Mouse (Mus musculus) forelimb bud, embryonic 11.5 days (tissue): Measurements from ENCODE around the gene Yars.
"Not testable (repeated sequence)": the region's sequence is repeated elsewhere in the genome, so short reads cannot be mapped to it uniquely, and the experiment has no call there.

ENCODE experiments used
- DNase-seq: peaks from one replicate; pipeline ENCODE4 v3.0.0-alpha.2; 2012; ENCODE audit warnings: low read depth, low spot score

Gene Yars

DNA sequence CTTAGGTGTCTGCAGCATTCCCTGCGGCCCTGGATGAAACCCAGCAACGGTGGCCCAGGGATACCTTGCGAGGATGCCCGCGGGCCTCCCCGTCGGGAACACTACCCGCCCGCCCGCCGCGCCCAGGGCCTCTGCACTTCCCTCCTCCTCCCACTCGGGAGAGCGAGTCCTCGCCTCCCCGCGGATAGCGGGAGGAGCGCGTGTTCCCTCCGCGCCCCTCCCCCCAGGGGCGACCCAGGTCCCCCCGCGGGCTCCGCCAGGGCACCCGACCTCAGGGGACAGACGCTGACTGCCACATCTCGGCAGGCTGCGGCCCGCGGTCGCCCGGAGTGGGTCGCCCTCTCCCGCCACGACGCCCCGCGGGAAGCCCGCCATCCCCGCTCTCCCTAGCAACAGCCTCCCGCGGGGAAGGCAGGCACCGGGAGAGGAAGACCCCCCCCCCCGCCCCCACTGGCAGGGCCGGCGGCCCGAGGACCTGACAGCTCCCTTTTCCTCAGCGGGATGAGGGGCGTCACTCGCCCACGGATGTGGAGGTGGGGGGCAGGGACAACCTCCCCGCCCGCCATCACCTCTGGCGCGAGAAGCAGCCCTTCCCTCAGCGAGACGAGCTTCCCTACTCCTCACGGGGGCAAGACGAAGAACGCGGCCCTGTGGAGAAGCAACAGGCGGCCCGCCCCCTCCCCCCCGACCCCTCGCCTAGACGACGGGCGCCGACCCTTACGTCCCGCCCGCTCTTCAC is 588 bp upstream of the Yars start:
- DNase-seq = peak; percentile 17

DNA sequence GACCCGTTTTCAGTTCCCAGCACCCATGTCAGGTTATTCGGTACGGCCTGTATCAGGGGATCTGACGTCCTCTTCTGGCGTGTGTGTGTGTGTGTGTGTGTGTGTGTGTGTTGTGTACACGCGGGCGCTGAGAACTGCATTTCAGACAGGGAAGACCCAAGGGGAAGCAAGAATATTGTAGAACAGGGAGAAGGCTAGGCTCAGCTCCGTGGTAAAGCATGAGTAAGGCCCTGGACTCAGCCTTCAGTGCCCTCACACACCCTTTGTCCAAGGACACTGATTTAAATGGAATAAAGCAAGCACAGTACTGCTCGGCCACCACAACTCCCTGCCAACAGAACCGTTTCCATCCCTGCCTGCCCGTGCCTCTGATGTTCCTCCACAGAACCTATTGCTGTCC is 978 bp downstream of the Yars start:
- no peak for DNase-seq

DNA sequence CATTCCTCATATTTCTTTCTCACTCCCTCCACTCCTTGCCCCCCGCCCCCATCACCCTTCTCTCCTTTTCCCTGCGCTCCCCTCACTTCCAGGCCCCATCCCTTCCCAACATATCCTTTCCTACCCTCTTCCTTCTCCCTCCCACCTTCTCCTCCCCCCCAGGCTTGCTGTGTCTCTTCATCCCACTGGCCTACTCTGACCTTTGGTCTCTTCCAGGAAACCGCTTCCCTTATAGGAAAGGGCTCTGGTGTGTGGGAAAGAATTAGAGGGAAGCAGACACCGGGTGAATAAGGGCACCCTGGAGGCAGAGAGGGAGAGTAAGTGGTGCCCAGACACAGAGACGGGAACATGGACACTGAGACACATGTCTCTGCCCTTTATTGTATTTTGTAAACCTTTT is 2.1 kb downstream of the Yars start:
- DNase-seq = no peak

DNA sequence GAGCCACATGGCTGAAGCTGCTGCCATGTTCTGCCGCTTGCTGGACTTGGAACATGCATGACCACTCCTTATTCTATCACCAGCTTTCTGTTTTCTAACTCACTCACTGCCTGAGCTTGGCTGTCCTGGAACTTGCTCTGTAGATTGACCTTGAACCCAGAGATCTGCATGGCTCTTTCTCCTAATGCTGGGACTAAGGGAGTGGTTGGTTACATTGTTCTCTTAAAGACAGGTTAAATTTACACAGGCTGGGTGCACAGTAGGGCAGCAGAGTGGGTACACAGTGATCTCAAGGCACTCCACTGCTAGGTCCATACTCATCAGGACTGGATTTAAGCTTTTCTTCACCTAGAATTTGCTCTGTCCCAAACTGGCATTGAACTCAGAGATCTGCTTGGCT is 4.7 kb downstream of the Yars start:
- no peak for DNase-seq

DNA sequence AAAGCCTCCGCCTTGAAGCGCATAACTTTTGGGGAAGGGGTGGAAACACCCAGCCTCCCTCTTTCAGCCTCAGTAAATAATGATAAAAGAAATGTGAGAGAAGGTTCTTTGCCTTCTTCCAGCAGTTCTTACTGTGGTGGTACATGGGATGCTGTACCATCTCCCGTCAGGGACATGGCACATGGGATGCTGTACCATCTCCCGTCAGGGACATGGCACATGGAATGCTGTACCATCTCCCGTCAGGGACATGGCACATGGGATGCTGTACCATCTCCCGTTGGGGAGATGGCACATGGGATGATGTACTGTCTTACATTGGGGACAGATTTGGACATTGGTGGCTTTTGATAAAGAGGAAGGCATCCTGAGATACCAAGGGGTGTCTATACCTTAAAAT is 8.0 kb downstream of the Yars start:
- no peak for DNase-seq

DNA sequence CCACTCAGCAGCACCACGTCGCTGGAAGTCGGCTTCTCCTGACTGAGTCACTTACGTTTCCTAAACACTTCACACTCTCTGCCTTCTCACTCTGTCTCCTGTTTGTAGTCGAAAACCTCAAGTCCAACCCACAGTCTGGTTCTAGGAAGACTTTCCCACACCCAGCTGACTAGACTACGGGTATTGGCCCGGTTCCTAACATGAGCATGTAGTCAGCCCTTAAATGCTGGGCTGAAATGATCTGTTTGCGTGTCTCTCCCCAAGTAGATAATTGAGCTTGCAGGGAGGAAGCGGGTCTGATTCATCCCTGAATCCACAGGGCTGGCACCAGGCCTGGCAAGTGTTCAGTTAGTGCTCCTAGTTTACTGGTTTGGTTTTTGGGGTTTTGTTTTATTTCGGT is 15.1 kb downstream of the Yars start:
- no peak for DNase-seq

DNA sequence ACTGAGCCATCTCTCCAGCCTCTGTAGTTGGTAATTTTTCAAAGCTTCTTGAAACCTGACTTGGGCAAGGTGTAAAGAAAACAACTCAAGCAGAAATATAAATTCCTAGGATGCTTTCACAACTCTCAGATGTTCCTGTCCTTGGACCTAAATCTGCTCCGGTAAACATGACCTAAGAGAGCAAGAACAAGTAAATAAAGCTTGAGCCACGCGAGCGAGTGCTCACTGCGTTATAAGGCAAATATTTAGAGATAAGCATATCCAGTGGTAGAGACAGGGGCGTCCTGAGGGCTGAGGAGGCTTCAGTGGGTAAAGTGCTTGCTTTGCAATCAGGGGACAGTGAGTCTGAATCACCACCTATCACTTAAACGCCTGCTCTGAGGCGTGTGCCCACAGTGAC is 17.2 kb downstream of the Yars start:
- DNase-seq = no peak

DNA sequence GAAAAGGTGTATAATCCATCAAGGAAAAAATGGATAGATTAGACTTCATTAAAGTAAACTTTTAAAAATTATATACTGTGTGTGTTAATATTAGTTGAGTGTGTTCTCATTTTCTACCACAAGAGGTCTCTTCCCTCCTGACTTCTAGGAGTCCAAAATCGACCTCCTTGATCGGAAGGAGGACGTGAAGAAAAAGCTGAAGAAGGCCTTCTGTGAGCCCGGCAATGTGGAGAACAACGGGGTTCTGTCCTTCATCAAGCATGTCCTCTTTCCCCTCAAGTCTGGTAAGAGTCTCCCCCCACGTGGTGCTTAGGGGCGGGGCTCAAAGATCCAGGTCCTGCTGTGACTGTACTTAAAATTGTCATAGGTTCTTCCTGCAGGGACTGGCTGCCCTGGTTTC is 19.9 kb downstream of the Yars start:
- peak; percentile 29 for DNase-seq

DNA sequence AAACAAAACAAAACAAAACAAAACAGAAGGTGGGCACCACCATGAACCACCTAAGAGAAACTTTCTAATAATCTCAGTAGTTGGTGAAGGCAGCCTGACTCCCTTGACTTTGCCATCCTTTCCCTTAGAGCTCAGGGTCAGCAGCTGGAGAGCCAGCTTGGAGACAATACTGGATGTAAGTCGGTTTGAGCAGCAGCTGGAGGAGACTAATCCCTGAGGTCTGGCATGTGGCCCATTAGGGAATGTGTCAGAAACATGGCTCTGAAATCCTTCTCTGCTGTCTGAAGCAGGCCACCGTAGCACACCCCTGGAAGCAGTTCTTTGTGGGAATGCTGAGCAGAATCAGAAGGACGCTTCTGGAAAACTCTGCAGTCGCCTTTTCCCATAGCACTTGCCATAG is 21.9 kb downstream of the Yars start:
- DNase-seq = no peak

DNA sequence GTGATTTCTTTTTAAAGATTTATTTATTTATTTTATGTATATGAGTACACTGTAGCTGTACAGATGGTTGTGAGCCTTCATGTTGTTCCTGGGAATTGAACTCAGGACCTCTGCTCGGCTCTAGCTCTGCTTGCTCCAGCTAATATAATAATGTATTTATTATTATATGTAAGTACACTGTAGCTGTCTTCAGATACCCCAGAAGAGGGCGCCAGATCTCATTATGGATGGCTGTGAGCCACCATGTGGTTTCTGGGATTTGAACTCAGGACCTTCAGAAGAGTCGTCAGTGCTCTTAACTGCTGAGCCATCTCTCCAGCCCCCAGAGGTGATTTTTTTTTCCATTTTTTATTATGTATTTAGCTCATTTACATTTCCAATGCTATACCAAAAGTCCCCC is 22.9 kb downstream of the Yars start:
- not testable (repeated sequence) for DNase-seq

DNA sequence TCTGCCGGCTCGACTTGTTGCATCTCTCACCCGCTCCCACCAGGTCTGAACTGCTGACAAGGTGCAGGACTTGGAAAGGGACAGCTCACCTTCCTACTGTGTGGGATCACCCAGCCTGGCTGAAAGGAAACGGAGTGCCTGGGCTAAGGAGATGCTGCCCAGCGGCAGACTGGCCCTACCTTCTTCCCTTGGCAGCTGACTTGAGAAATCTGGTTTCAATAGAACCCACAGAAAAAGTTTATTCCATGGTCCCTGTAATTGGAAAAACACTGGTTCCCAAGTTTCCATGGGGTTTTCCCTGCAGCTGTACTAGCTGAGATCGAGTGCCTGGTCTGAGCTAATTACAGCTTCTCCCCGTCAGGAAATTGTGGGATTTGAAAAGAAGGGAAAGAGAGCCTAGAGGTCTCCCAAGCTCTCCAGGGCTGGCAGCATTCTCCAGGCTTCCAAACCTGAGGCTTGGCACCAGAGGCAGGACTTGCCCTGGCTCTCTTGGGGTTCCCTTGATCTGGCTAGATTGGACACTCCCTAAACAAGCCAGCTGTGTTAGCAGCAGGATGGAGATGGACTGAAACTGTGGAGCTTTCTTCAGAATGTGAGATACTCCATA is 29.1 kb downstream of the Yars start:
- DNase-seq = no peak

DNA sequence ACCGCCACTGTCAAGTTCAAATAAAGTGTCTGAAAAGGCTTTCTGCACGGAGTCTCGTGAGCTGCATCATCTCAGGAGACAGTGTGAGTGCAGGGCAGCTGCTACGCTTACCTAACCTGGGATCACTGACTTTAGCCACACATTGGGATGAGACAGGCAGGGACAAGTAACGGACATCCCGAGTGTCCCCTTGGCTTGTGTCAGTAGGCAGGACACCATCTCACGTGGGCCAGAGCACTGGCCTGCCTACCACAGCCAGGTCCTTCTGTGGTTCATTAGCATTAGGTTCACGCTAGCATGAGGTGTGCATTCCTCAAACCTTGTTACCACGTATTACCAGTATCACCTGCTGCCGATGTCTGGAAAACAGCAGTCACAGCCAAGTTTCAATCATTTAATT is 29.6 kb downstream of the Yars start:
- no peak for DNase-seq

DNA sequence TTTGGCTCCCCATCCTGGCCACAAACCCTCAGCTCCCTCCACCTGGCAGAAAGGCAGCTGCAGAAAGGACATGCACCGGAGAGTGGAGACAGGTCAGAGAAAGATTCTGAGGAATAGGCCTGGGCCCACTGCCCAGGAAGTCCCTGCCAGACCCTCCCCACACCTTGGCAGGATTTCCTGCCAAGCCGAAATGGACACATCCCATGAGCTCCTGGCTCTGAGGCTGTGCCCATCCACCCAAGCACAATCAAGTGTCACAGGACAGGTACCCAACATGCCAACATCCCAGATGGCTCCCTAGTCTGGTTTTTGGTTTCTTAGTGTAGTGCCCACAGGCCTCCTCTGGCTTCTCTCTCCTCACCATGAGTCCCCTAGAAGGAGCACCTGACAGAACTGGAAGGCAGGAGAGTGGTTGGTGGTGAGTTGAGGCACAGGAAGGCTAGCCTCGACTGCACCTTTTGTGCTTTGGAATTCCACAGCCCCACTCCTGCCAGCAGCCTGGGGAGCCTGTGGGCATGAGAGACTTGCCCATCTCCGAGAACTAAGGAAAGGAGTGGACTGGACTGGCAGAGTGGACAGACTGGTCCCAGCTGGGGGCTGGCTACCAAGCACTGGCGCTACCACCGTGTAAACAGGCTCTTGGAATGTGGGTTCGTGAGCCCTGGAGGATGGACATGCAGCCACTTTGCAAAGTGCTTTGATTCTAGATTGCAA is 31.0 kb downstream of the Yars start:
- no peak for DNase-seq

DNA sequence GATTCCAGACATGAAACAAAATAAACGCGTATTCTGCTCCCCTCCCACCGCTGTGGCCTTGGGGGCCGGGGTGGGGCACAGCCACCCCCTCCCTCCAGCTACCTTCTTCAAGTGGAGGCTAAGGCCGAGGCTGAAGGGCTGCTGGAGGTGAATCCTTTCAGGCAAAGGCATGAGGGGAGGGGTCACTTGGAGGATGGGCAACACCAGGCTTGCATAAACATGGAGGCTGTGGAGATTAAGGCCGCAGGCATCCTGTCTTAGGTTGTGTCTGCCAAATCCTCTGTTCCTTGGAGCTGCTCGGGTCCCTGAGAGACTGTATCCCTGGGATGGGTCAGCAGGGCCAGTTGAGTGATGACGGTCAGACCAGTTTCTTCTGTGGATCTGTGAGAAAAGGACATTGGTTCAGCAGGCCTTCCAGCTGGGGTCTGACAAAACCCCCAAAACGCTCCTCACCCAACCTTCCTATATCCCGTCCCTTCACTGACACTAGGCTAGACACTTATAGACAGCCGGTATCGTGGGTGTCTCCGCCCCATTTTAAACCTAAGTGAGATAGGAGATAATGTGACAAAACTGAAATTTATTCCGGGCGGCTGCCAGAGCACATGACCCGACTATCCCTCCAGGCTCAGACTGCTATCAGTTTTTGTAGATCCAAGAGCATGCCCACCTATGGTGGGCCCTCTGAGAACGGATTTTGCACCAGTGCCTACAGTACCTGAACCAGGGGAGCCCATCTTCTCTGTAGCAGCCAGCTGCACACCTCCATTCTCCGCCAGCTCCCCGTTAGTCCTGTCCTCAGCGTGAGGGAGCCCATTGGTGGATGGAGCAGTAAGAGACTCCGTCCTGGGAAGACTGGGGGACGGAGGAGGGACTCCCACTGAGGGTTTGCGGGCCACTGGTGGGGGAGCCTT is 31.8 kb downstream of the Yars start:
- no peak for DNase-seq

DNA sequence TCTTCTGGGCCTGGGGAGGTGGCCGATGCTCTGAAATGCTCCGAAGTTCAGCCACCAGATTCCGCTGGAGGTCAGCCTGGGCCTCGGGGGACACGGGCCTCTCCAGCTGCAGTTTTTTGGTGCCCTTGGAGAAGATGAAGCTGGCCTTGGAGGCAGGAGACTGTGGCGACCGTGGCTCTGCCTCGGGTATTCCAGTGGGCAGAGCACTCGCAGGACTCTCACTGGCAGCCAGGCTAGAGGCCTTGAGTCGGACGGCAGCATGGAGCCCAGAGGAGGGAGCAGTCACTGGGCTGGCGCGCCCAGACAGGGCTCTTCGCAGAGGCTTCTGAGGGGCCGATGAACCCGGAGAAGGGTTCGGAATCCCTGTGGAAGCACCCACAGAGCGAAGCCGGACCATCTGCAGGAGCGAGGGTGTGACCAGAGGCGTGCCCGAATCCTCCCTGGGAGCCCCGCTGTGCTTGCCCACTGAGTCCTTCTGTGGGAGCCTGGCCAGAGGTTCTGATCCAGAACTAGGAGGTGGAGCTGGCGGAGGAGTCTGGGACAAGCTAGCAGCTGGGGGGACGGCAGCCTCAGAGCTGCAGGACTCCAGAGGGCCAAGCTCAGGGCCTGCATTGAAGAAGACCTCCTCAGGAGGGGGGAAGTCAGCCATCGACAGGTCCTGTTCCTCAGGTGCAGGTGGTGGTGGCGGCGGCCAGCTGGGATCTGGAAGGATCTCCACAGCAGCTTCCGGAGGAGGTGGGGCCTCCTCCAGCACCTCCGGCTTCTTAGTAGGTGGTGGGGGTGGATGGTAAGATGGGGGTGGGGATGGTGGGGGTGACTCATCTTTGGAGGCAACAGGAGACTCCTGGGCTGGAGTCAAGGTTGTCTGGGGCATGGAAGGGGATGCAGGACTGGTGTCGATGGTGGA is 32.7 kb downstream of the Yars start:
- DNase-seq = no peak

DNA sequence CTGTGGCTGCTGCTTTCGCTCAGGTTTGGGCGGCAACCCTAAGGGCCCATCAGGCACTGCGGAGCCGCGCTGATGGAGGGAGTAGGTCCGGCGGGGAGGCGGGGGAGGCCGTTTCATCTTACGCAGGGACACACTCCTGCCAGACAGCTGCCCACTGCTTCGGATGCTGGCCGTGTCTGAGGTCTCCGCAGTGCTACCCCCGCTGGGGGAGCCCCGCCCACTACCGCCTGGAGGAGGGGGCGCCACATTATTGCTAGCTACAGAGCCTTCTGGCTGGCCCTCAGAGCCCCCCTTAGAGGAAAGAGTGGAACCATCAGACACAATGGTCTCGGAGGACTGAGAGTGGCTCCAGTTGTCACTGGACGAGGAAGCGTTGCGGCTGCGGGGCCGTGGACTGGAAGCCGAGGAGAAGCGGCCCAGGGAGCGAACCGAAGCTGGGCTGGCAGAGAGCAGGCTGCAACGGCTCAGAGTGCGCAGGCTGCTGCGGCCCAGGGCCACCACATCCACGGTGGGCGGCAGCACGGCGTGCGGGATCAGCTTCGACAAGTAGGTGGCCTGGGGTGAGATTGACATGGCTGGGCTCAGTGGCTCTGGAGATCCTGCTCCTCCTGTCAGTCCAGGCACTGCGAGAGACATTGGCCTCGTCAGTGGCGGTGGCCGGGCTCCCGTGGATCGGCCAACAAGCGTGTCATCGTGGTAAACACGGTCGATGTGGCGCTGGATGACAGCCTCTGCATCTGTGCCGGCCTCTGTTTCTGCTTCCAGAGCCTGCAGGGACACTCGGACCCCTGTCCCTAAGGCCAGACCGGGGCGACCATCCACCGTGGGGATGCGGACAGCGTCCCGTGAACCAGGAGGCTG is 34.1 kb downstream of the Yars start:
- no peak for DNase-seq

DNA sequence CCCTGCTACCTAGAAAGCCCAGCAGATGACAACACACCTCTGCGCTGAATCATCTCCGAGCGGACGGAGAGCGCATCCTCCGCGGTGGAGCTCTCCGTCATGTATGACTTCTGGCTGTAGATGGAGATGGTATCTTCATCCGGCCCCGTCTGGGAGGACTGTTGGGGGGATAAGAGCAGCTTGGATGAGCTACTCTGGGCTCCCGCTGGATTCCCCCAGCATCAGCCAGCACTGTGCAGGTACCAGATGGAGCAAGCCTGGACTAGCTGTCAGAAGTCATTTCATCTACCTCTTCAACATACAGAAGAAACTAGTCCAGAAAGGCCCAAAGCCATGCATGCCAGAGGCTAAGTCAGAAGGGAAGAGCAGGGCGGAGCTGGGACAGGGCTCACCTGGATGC is 35.8 kb downstream of the Yars start:
- DNase-seq = no peak

DNA sequence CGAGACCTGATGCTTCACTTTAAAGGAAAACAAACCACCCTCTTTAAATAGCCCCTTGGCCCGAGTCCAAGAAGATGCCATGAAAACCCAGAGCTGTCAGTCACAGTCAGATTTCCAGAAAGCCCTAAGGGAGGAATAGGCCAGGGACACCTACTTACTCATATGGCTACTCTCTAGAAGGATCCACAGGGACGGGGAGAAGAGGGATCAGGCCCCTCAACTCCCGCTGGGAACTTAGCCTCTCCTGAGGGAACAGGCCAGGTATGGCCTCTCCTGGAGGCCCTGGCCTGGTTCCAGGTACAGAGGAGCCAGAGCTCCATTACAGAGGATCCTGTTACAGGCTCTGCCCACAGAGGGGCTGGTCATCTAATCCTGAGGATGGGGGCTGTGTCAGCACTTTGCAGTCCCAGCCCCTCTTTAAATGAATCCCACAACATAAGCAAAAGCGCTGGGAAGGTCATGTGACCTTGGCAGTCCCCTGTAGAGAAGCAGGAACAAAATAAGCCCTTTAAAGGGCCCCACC is 36.9 kb downstream of the Yars start:
- no peak for DNase-seq

DNA sequence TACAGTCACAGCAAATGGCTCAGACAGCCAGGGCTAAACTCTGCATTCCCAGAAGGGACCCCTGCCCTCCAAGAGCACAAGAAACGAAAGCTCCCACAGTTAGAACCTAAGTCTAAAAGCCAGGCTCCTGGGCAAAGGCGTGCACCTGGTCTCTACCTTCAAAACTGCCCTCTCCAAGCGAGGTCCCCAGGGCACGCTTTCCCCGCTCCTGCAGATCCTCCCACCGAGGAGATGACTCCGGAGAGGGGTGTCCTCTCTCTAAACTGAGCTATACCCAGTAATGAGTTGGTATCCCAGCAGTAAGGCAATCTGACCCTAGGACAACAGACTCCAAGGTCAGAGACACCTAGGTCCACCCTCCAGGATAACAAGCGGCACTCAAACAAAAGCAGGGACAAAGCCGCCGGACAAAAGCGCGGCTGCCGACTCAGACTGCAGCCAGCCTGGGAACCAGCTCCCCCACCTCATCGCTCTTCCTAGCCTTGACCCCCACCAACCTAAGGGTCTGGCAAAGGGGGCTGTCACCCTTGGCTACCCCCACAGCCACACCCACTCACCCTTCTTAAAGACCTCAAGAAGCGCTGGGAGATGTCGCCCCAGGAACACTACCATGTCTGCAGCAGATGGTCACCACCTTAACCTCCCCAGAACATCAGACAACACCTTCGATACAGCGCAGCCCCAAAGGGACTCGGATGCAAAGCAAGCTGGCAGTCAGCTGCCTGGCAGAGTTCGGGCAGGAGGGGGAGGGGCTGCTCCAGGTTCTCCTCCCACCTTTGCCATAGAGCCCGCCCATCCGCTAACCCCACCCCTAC is 37.8 kb downstream of the Yars start:
- no peak for DNase-seq
